Mouse (Mus musculus): ENCODE data around the gene Wdsub1.

DNA sequence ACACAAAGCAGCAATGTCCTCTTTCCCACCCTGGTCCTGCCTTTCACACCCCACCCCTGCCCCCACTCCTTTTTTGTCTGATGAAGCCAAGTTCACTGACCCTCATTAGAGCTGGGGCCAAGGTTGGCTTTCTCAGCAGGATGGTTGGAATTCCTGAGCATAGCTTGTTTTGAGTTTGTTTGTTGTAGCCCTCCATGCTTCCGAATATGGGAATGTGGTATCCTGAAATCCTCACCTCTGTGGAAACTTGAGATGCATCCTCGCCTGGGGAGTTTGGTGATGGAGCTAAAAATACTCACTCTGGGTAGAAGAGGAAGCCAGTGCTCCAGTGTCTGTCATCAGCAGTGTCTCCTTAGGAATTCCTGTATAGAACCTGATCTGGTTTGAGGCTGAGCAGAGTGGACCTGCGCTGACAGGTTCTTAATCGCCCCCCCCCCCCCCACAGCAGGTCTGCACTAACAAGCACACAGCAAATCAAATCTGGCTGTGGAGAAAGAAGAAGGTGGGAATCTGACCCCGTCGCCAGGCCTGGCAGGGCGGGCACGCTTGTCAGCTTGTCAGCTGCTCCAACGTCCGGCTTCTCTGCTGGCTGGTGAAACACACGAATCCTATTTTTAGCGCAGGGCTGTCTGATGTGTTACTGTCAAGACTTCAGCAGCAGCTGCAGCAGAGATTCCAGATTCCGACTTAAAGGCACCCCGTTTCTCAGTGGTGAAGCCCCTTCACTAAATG, 53.4 kb downstream of the Wdsub1 start:
- no peak for TF ChIP-seq CTCF (IDR thresholded peaks at IDR 0.05; ENCODE audit: low read depth)
- no peak for TF ChIP-seq EP300 (IDR thresholded peaks at IDR 0.05; ENCODE audit: low read depth)
